Mouse (Mus musculus) forebrain, embryonic 14.5 days (tissue): ENCODE results near the gene Atn1. TPM values are rescaled to one million over a fixed set of nuclear protein-coding genes. Genes with fewer than 3 reads are reported as not detected.
A peak's percentile ranks its signal among the peaks of the same experiment; 100 is the strongest.

Source experiments
- ATAC-seq: fragments of 200-750 bp; cut with Nextera tagmentation; 2 replicates; pipeline ENCODE4 v1.8.0; 2017; ENCODE audit warnings: mild to moderate bottlenecking, moderate library complexity
- DNase-seq: peaks from one replicate; pipeline ENCODE4 v3.0.0-alpha.2; 2015; ENCODE audit warnings: low spot score
- H3K27ac ChIP-seq: fragments of 300-500 bp; sonication (generic); 2 replicates; pipeline ENCODE4 v1.5.1; 2014; ENCODE audit warnings: low read depth, mild to moderate bottlenecking, control low read depth, low read length, moderate library complexity
- H3K27me3 ChIP-seq: fragments of 300-500 bp; sonication (generic); replicated peaks from 2 replicates; pipeline ENCODE4 v1.6.1; 2014; ENCODE audit warnings: low read length, control low read depth, mixed read lengths; ENCODE audit not compliant: control insufficient read depth, insufficient read depth
- H3K36me3 ChIP-seq: fragments of 300-500 bp; sonication (generic); 2 replicates; pipeline ENCODE4 v1.6.1; 2014; ENCODE audit warnings: low read length, control low read depth; ENCODE audit not compliant: control insufficient read depth, insufficient read depth
- H3K4me1 ChIP-seq: fragments of 300-500 bp; sonication (generic); 2 replicates; pipeline ENCODE4 v1.6.1; 2014; ENCODE audit warnings: antibody characterized with exemption, low read length, control low read depth; ENCODE audit not compliant: control insufficient read depth, insufficient read depth
- H3K4me2 ChIP-seq: fragments of 300-500 bp; sonication (generic); 2 replicates; pipeline ENCODE4 v1.6.1; 2014; ENCODE audit warnings: mild to moderate bottlenecking, control low read depth, low read length
- H3K4me3 ChIP-seq: fragments of 300-500 bp; sonication (generic); 2 replicates; pipeline ENCODE4 v1.5.1; 2014; ENCODE audit warnings: low read depth, low read length, control low read depth
- H3K9ac ChIP-seq: fragments of 300-500 bp; sonication (generic); 2 replicates; pipeline ENCODE4 v1.6.1; 2014; ENCODE audit warnings: mild to moderate bottlenecking, low read length, control low read depth, moderate library complexity
- H3K9me3 ChIP-seq: fragments of 300-500 bp; sonication (generic); replicated peaks from 2 replicates; pipeline ENCODE4 v1.6.1; 2016; ENCODE audit warnings: low read length, control low read depth, mixed read lengths; ENCODE audit not compliant: control insufficient read depth
- WGBS: fragments of 180-500 bp; shearing (Covaris S2); extraction: QIAGEN DNeasy Blood & Tissue Kit; methylation state at CpG from one replicate; pipeline ENCODE4 v1.1.7; 2014; 5-methylcytosine and 5-hydroxymethylcytosine counted together
- polyA plus RNA-seq: library from polyadenylated mRNA; unstranded; fragments of >200 nt; fragmentation: Nextera tagmentation; extraction: Ambion mirVana; gene quantifications from 2 replicates; pipeline ENCODE4 v1.2.1, GENCODE M21; 2014

The Atn1 gene
- polyA plus RNA-seq, 1 experiment from 2014 or later: 12.2 TPM

- Histone ChIP-seq H3K9me3 (no peaks in the 10 kb centered on the region), H3K36me3 (peaks cover 28% of the 10 kb centered on the region), H3K4me3 (no peak overlapping the region), H3K4me2 (peak overlapping the region; percentile 77; the same call in 1 of the 2 replicates), H3K4me1 (peaks cover 18% of the 10 kb centered on the region), H3K9ac (peak overlapping the region; percentile 88), H3K27ac (no peak overlapping the region), H3K27me3 (no peaks in the 10 kb centered on the region)
- ATAC-seq (no peak), DNase-seq (no peak)
- WGBS: 88% methylated on average over 10 of the region's 10 CpGs
These were observed 17.0 kb downstream of the Atn1 start for GRCm38 (mm10) chr6:124739231-124739796.

- Histone ChIP-seq H3K27ac (no peak within 1 kb of the TSS), H3K9ac (peak within 1 kb of the TSS; percentile 88), H3K27me3 (no peaks in the 10 kb centered on the region), H3K4me2 (peak within 1 kb of the TSS; percentile 77; the same call in 1 of the 2 replicates), H3K4me3 (no peak within 1 kb of the TSS), H3K9me3 (no peaks in the 10 kb centered on the region), H3K4me1 (peaks cover 18% of the 10 kb centered on the region), H3K36me3 (peaks cover 20% of the 10 kb centered on the region)
- no peak for ATAC-seq
- 31% methylated on average over 15 of the region's 15 CpGs for WGBS
- DNase-seq: no peak
These were observed 17.8 kb downstream of the Atn1 start, which contains the start of gene Ptpn6 for GRCm38 (mm10) chr6:124738511-124739023. Ptpn6 (minus strand) TSS chr6:124738714.

- H3K9ac ChIP-seq: no peak overlapping the region
- ATAC-seq (no peak), DNase-seq (no peak)
- H3K27me3 ChIP-seq: no peaks in the 10 kb centered on the region
- H3K27ac ChIP-seq: no peak overlapping the region
- peaks cover 16% of the 10 kb centered on the region for H3K4me1 ChIP-seq
- H3K4me3 ChIP-seq: no peak overlapping the region
- peaks cover 6% of the 10 kb centered on the region; the same call in 1 of the 2 replicates for H3K36me3 ChIP-seq
- 90% methylated on average over 11 of the region's 11 CpGs for WGBS
- H3K4me2 ChIP-seq: no peak overlapping the region
- H3K9me3 ChIP-seq: no peaks in the 10 kb centered on the region
These were observed 19.3 kb downstream of the Atn1 start for GRCm38 (mm10) chr6:124737040-124737439.

GRCm38 (mm10) chr6:124734417-124734816, 21.9 kb downstream of the Atn1 start:
- Histone ChIP-seq H3K27me3 (no peaks in the 10 kb centered on the region), H3K27ac (no peak overlapping the region), H3K36me3 (peaks cover 6% of the 10 kb centered on the region; the same call in 1 of the 2 replicates), H3K4me2 (no peak overlapping the region), H3K9ac (no peak overlapping the region), H3K4me3 (no peak overlapping the region), H3K4me1 (peaks cover 5% of the 10 kb centered on the region), H3K9me3 (no peaks in the 10 kb centered on the region)
- 91% methylated on average over 3 of the region's 3 CpGs for WGBS
- no peak for ATAC-seq
- DNase-seq: no peak

- WGBS: 58% methylated on average over 19 of the region's 19 CpGs
- Histone ChIP-seq H3K4me1 (no peaks in the 10 kb centered on the region), H3K4me2 (no peak overlapping the region), H3K9me3 (no peaks in the 10 kb centered on the region), H3K36me3 (no peaks in the 10 kb centered on the region), H3K27me3 (no peaks in the 10 kb centered on the region), H3K9ac (no peak overlapping the region), H3K27ac (no peak overlapping the region), H3K4me3 (no peak overlapping the region)
- DNase-seq (no peak), ATAC-seq (no peak)
These were observed 23.6 kb downstream of the Atn1 start for GRCm38 (mm10) chr6:124732476-124733370.

- ATAC-seq: no peak
- DNase-seq: no peak
- Histone ChIP-seq H3K9ac (no peak overlapping the region), H3K36me3 (no peaks in the 10 kb centered on the region), H3K27me3 (no peaks in the 10 kb centered on the region), H3K27ac (no peak overlapping the region), H3K4me2 (no peak overlapping the region), H3K4me1 (no peaks in the 10 kb centered on the region), H3K4me3 (no peak overlapping the region), H3K9me3 (no peaks in the 10 kb centered on the region)
- WGBS: 90% methylated on average over 7 of the region's 7 CpGs
These were observed 25.3 kb downstream of the Atn1 start for GRCm38 (mm10) chr6:124731038-124731437.

- no peak for ATAC-seq
- H3K4me3 ChIP-seq: no peak overlapping the region
- no peak overlapping the region for H3K4me2 ChIP-seq
- no peaks in the 10 kb centered on the region for H3K36me3 ChIP-seq
- H3K9me3 ChIP-seq: no peaks in the 10 kb centered on the region
- H3K4me1 ChIP-seq: no peaks in the 10 kb centered on the region
- no peak overlapping the region for H3K9ac ChIP-seq
- no peaks in the 10 kb centered on the region for H3K27me3 ChIP-seq
- no peak overlapping the region for H3K27ac ChIP-seq
- DNase-seq: no peak
- WGBS: 91% methylated on average over 8 of the region's 8 CpGs
These were observed 26.2 kb downstream of the Atn1 start for GRCm38 (mm10) chr6:124729850-124730705.

- ATAC-seq (no peak), DNase-seq (no peak)
- Histone ChIP-seq H3K27ac (no peak overlapping the region), H3K9ac (no peak overlapping the region), H3K4me1 (no peaks in the 10 kb centered on the region), H3K9me3 (no peaks in the 10 kb centered on the region), H3K36me3 (no peaks in the 10 kb centered on the region), H3K27me3 (no peaks in the 10 kb centered on the region), H3K4me2 (no peak overlapping the region), H3K4me3 (no peak overlapping the region)
- WGBS: 89% methylated on average over 10 of the region's 10 CpGs
These were observed 27.7 kb downstream of the Atn1 start for GRCm38 (mm10) chr6:124728621-124729020.
